Mouse (Mus musculus) adrenal gland, postnatal 36 days (tissue): ENCODE data around the gene Parm1. TPM values are rescaled to one million over a fixed set of nuclear protein-coding genes. Genes with fewer than 3 reads are reported as not detected.
A peak's percentile ranks its signal among the peaks of the same experiment; 100 is the strongest.

Experiments
- DNase-seq, 2 experiments: peaks; one replicate each; pipeline ENCODE4 v3.0.0; 2021; ENCODE audit warnings: mixed read lengths in 1 of 2
- long read RNA-seq, 2 experiments: library from polyadenylated mRNA; stranded (forward); transcript quantifications; one replicate each; pipeline ENCODE4 v2.0.0; 2021; ENCODE audit warnings: borderline sequencing depth in 2 of 2
- total RNA-seq, 2 experiments: library from RNA; stranded (reverse); gene quantifications; 2 replicates each; pipeline ENCODE4 v1.2.3; 2021

Parm1 gene
- 100 to 1,000 TPM; 113 to 127 TPM for total RNA-seq
- long read RNA-seq, experiment 1, full-length matches to known transcripts: 79 of 137 reads
- long read RNA-seq, experiment 1, partial matches to known transcripts: 13 of 137 reads
- long read RNA-seq, experiment 1, other reads (novel, unspliced or antisense): 45 of 137 reads
- long read RNA-seq, experiment 2, full-length matches to known transcripts: 29 of 35 reads
- long read RNA-seq, experiment 2, partial matches to known transcripts: 2 of 35 reads
- long read RNA-seq, experiment 2, other reads (novel, unspliced or antisense): 4 of 35 reads

GRCm38 (mm10) chr5:91517480-91518301 is at the start of gene Parm1:
TSS of gene Parm1 (plus strand) at chr5:91517615.
- DNase-seq: peak; percentile 93 to 95

GRCm38 (mm10) chr5:91475241-91475640 is 42.2 kb upstream of the Parm1 start:
- no peak for DNase-seq

GRCm38 (mm10) chr5:91476863-91477262 is 40.6 kb upstream of the Parm1 start:
- DNase-seq: no peak

GRCm38 (mm10) chr5:91478673-91479072 is 38.7 kb upstream of the Parm1 start:
- no peak for DNase-seq

GRCm38 (mm10) chr5:91480129-91480528 is 37.3 kb upstream of the Parm1 start:
- DNase-seq: no peak

- no peak for DNase-seq
Observed at GRCm38 (mm10) chr5:91484324-91484723, 33.1 kb upstream of the Parm1 start.

- no peak for DNase-seq
Observed at GRCm38 (mm10) chr5:91494456-91494855, 23.0 kb upstream of the Parm1 start.

GRCm38 (mm10) chr5:91501361-91501760 is 16.1 kb upstream of the Parm1 start:
- no peak for DNase-seq

- DNase-seq: no peak
Observed at GRCm38 (mm10) chr5:91502366-91502765, 15.0 kb upstream of the Parm1 start.

- no peak for DNase-seq
Observed at GRCm38 (mm10) chr5:91504320-91504922, 13.0 kb upstream of the Parm1 start.

GRCm38 (mm10) chr5:91517077-91517476 is 338 bp upstream of the Parm1 start:
- DNase-seq: no peak

GRCm38 (mm10) chr5:91518302-91518790 is 931 bp downstream of the Parm1 start:
- DNase-seq: peak in 1 of 2 experiments; percentile 12

GRCm38 (mm10) chr5:91518946-91519345 is 1.5 kb downstream of the Parm1 start:
- DNase-seq: peak; percentile 49 to 61

- peak; percentile 27 to 57 for DNase-seq
Observed at GRCm38 (mm10) chr5:91519521-91519920, 2.1 kb downstream of the Parm1 start.

- DNase-seq: no peak
Observed at GRCm38 (mm10) chr5:91532748-91533496, 15.5 kb downstream of the Parm1 start.

- peak; percentile 72 to 79 for DNase-seq
Observed at GRCm38 (mm10) chr5:91559071-91559610, 41.7 kb downstream of the Parm1 start.

GRCm38 (mm10) chr5:91559711-91560110 is 42.3 kb downstream of the Parm1 start:
- peak; percentile 54 to 69 for DNase-seq

GRCm38 (mm10) chr5:91561394-91561793 is 44.0 kb downstream of the Parm1 start:
- peak; percentile 64 for DNase-seq

GRCm38 (mm10) chr5:91562486-91562885 is 45.1 kb downstream of the Parm1 start:
- peak; percentile 10 to 59 for DNase-seq

GRCm38 (mm10) chr5:91564054-91564453 is 46.6 kb downstream of the Parm1 start:
- DNase-seq: peak; percentile 24 to 44

GRCm38 (mm10) chr5:91565458-91565857 is 48.0 kb downstream of the Parm1 start:
- DNase-seq: peak; percentile 27 to 53

- DNase-seq: peak; percentile 63 to 65
Observed at GRCm38 (mm10) chr5:91566591-91566990, 49.2 kb downstream of the Parm1 start.
